Mouse (Mus musculus) cortical plate, adult 2 months (tissue): Measurements from ENCODE around the gene Igfbp3.

Source experiments
- CTCF ChIP-seq: fragments of 200-500 bp; IDR thresholded peaks from 2 replicates; pipeline ENCODE4 v1.5.1; 2011; ENCODE audit warnings: mild to moderate bottlenecking, control low read depth, low read length; ENCODE audit not compliant: insufficient read depth; ENCODE audit errors: extremely low read depth
- POLR2A ChIP-seq: fragments of 200-500 bp; IDR thresholded peaks from 2 replicates; pipeline ENCODE4 v1.6.1; 2011; ENCODE audit warnings: mild to moderate bottlenecking, low read length, control low read depth; ENCODE audit not compliant: insufficient read depth; ENCODE audit errors: extremely low read depth

- no peak for TF ChIP-seq POLR2A
- TF ChIP-seq CTCF = no peak
Measured at GRCm38 (mm10) chr11:7187472-7187871, 26.3 kb downstream of the Igfbp3 start.
